Mouse (Mus musculus) C2C12 (cell line): Measurements from ENCODE around the gene Ntsr1.

Experiments
- CEBPB ChIP-seq: IDR thresholded peaks from one replicate; pipeline ENCODE4 v1.6.1; 2011; ENCODE audit warnings: low read depth, mild to moderate bottlenecking, control low read depth, moderate library complexity
- CTCF ChIP-seq: IDR thresholded peaks from one replicate; pipeline ENCODE4 v1.5.1; 2011; ENCODE audit not compliant: control insufficient read depth, insufficient read depth, insufficient read length
- MAX ChIP-seq: IDR thresholded peaks from one replicate; pipeline ENCODE4 v1.6.1; 2011; ENCODE audit warnings: mild to moderate bottlenecking, control low read depth
- MYOD1 ChIP-seq: IDR thresholded peaks from one replicate; pipeline ENCODE4 v1.6.1; 2011; ENCODE audit warnings: low read depth; ENCODE audit not compliant: control insufficient read depth, insufficient read length
- USF1 ChIP-seq: IDR thresholded peaks from one replicate; pipeline ENCODE4 v1.6.1; 2011; ENCODE audit warnings: low read depth, mild to moderate bottlenecking, control low read depth, moderate library complexity

DNA sequence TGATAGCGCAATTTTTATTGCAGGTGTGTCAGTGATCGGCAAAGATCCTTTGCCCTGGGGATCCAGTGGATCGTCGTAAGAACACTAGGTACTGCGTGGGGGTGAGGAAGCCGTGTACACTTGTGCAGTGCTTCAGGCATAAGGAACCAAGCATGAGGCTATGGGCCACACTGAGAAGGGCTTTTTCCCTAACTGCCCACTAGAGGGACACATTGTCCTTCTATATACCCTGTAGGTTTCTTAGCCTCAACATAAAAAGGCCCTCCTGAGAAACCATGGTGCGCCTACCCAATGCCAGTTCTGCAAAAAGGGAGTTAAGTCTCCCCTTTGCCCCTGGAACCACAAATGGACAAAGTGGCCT is 26.7 kb upstream of the Ntsr1 start:
- TF ChIP-seq MYOD1 = no peak
- TF ChIP-seq MAX = no peak
- no peak for TF ChIP-seq CTCF
- TF ChIP-seq USF1 = no peak
- TF ChIP-seq CEBPB = no peak
